Mouse (Mus musculus) stomach, embryonic 16.5 days (tissue): ENCODE data around the gene Zbtb16. TPM values are rescaled to one million over a fixed set of nuclear protein-coding genes. Genes with fewer than 3 reads are reported as not detected.

ENCODE experiments used
- ATAC-seq: fragments of 200-750 bp; cut with Nextera tagmentation; 2 replicates; pipeline ENCODE4 v1.8.0; 2017; ENCODE audit warnings: moderate number of reproducible peaks, moderate TSS enrichment; ENCODE audit not compliant: insufficient read depth, low FRiP score
- H3K27ac ChIP-seq: fragments of 300-500 bp; sonication (generic); 2 replicates; pipeline ENCODE4 v1.5.1; 2014; ENCODE audit warnings: low read length
- H3K27me3 ChIP-seq: fragments of 300-500 bp; sonication (generic); 2 replicates; pipeline ENCODE4 v1.6.1; 2014; ENCODE audit warnings: low read length, control low read depth, mixed read lengths; ENCODE audit not compliant: control insufficient read depth, insufficient read depth
- H3K36me3 ChIP-seq: fragments of 300-500 bp; sonication (generic); 2 replicates; pipeline ENCODE4 v1.6.1; 2014; ENCODE audit warnings: low read length; ENCODE audit not compliant: control insufficient read depth, insufficient read depth
- H3K4me1 ChIP-seq: fragments of 300-500 bp; sonication (generic); 2 replicates; pipeline ENCODE4 v1.6.1; 2014; ENCODE audit warnings: low read length, control low read depth, mixed read lengths; ENCODE audit not compliant: control insufficient read depth, insufficient read depth
- H3K4me2 ChIP-seq: fragments of 300-500 bp; sonication (generic); 2 replicates; pipeline ENCODE4 v1.6.1; 2014; ENCODE audit warnings: low read depth, low read length, mixed read lengths
- H3K4me3 ChIP-seq: fragments of 300-500 bp; sonication (generic); replicated peaks from 2 replicates; pipeline ENCODE4 v1.5.1; 2014; ENCODE audit warnings: mild to moderate bottlenecking, low read length
- H3K9ac ChIP-seq: fragments of 300-500 bp; sonication (generic); 2 replicates; pipeline ENCODE4 v1.6.1; 2014; ENCODE audit warnings: low read length
- H3K9me3 ChIP-seq: fragments of 300-500 bp; sonication (generic); replicated peaks from 2 replicates; pipeline ENCODE4 v1.6.1; 2016; ENCODE audit warnings: low read length, control low read depth; ENCODE audit not compliant: control insufficient read depth
- WGBS: fragments of 180-500 bp; shearing (Covaris S2); extraction: QIAGEN DNeasy Blood & Tissue Kit; methylation state at CpG from one replicate; pipeline ENCODE4 v1.1.7; 2014; 5-methylcytosine and 5-hydroxymethylcytosine counted together
- polyA plus RNA-seq: library from polyadenylated mRNA; unstranded; fragments of >200 nt; fragmentation: Nextera tagmentation; extraction: Ambion mirVana; gene quantifications from 2 replicates; pipeline ENCODE4 v1.2.1, GENCODE M21; 2015

Zbtb16 gene
- polyA plus RNA-seq, 1 experiment from 2014 or later, result 5.1 TPM

DNA sequence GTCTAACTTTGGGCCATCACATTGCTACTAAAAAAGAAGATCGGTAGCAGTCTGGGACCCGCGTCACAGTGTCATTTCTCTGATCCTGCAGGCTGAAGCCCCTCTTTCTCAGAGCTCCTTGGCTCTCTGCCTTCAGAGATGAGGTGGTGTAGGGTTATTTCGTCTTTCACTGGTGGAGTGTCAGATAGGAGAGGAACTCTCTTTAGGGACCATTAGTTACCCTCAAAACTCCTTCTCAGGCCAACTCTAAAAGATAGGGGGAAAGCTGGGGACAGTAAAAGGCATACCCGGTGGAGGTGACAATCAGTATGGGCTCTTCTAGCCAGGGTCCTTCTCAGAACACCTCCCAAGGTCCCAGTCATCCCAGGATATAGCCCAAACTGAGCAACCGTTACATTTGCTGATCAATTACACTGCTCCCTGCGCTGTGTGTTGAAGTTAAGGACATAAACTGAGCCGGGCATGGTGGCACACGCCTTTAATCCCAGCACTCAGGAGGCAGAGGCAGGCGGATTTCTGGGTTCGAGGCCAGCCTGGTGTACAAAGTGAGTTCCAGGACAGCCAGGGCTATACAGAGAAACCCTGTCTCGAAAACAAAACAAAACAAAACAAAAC, 21.0 kb downstream of the Zbtb16 start:
- 82% methylated on average over 12 of the region's 12 CpGs for WGBS
- no peak overlapping the region for H3K9ac ChIP-seq
- H3K27ac ChIP-seq, result no peak overlapping the region
- H3K4me2 ChIP-seq, result no peak overlapping the region
- no peaks in the 10 kb centered on the region for H3K36me3 ChIP-seq
- no peaks in the 10 kb centered on the region for H3K27me3 ChIP-seq
- no peaks in the 10 kb centered on the region for H3K9me3 ChIP-seq
- ATAC-seq, result no peak
- H3K4me1 ChIP-seq, result peaks cover 9% of the 10 kb centered on the region; the same call in 1 of the 2 replicates
- H3K4me3 ChIP-seq, result no peak overlapping the region

DNA sequence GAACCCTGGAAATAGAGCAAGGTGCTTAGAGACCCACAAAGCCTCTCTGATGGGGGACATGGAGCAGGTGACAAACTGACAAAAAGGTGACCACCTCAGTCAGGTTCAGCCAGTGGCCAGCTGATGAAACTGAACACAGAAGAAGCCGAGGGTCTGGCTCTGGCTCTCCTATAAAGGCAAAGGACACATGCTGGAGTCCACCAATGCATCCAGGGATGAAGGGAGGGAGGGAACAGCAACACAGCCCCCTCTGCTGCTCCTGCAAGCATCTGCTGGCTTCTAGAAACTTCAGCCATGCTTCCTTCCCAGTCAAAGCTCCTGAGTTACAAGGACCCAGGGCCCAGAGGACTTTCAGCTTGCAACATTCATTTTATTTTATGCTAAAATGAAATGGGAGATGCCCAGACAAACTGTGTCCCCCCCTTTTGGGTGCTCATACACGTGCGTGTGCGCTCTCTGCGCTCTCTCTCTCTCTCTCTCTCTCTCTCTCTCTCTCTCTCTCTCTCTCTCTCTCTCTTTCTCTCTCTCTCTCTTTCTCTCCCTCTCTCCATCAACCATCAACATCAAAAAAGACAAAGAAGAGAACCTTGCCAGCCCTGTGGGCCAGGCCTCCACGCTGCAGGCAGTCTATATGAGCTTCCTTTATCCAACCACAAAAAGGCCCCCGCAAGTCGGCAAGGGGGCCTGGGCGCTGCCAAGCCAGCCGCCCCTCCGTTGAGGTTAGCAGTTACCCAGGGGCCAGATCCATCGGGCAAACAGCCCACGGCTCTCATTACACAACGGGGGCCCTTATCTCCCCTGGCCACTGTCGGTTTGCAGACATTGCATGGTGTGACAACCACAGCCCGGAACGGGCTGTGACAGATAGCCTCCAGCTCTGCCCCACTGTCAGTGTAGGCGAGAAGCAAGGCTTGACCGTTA, 21.8 kb downstream of the Zbtb16 start:
- H3K9me3 ChIP-seq, result no peaks in the 10 kb centered on the region
- no peak overlapping the region for H3K27ac ChIP-seq
- H3K4me3 ChIP-seq, result no peak overlapping the region
- no peak overlapping the region for H3K9ac ChIP-seq
- no peaks in the 10 kb centered on the region for H3K27me3 ChIP-seq
- peaks cover 9% of the 10 kb centered on the region; the same call in 1 of the 2 replicates for H3K4me1 ChIP-seq
- ATAC-seq, result no peak
- 48% methylated on average over 19 of the region's 19 CpGs for WGBS
- no peak overlapping the region for H3K4me2 ChIP-seq
- no peaks in the 10 kb centered on the region for H3K36me3 ChIP-seq

DNA sequence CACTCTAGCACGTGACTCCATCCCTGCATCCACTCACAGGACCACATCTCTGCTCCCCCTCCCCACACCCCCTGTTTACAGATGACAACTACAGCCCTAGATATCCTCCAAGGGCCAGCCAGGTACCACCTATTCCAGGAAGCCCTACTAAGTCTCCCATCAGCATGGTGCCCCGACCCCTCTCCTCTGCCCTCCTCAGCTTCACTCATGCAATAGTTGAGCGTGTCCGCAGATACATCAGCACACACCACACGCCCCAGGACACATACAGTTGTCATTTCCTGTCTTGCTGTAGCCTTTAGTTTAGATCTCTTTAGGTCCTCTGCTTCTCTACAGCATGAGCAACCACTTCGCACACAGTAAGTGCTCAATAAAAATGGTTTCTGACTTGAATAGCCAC, 23.7 kb downstream of the Zbtb16 start:
- 92% methylated on average over 6 of the region's 6 CpGs for WGBS
- H3K27me3 ChIP-seq, result no peaks in the 10 kb centered on the region
- H3K9me3 ChIP-seq, result no peaks in the 10 kb centered on the region
- H3K4me2 ChIP-seq, result no peak overlapping the region
- no peak overlapping the region for H3K4me3 ChIP-seq
- no peak overlapping the region for H3K9ac ChIP-seq
- H3K27ac ChIP-seq, result no peak overlapping the region
- ATAC-seq, result no peak
- no peaks in the 10 kb centered on the region for H3K36me3 ChIP-seq
- H3K4me1 ChIP-seq, result peaks cover 7% of the 10 kb centered on the region; the same call in 1 of the 2 replicates

DNA sequence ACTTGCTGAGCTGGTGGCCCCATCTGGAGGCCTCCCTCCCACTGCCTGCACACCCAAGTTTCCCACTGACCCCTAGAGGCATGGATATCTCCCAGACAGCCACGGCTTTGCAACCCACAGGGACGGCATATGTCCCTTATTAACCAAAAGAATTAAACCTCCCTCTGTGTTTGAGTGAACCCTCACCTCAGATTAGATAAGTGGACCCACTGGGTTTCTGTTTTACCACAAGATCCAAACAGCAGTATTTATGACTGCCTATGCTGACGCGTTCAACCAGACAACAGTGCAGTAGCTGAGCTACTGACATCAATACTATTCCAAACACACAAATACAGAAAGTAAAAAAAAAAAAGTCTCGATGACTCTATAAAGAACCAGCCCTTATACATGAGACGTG, 29.4 kb downstream of the Zbtb16 start:
- 0 out of 2 replicates have a peak, but pooled peaks cover 5% of the 10 kb centered on the region for H3K4me1 ChIP-seq
- H3K9me3 ChIP-seq, result no peaks in the 10 kb centered on the region
- no peak overlapping the region for H3K4me2 ChIP-seq
- H3K9ac ChIP-seq, result no peak overlapping the region
- WGBS, result 50% methylated on average over 6 of the region's 6 CpGs
- no peaks in the 10 kb centered on the region for H3K36me3 ChIP-seq
- H3K27me3 ChIP-seq, result no peaks in the 10 kb centered on the region
- no peak for ATAC-seq
- H3K4me3 ChIP-seq, result no peak overlapping the region
- no peak overlapping the region for H3K27ac ChIP-seq

DNA sequence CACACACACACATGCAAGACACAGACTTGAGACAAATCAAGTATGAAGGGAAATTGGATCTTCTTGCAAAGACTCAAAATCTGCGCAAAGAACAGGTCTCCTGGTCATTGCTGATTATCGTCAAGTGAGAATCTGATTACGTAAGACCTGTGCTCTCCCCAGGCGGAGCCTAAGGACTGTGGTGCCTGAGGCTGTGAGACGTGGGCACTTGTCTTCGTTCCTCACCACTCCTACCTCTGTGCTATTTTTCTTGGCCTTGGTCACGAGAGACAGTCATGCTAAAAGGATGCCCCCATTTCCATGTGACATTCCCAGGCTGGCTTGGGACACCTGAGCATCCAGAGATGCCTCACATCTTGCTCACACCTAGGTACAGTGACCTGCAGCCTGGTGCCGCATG, 30.2 kb downstream of the Zbtb16 start:
- WGBS, result 82% methylated on average over 8 of the region's 8 CpGs

DNA sequence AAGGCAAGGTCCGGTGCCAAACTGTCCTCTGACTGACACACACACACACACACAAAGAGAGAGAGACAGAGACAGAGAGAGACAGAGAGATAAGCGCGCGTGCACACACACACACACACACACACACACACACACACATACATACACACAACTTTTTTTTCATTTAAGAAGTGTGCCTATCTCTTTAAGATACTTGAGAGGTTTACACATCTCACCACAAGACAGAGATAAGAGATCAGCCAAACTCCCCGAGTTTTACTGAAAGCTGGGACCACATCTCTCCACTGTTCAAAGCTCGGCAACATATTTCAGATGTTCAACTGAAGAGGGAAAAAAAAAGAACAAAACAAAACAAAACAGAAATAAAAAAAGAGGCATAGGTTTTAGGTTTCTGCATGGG, 31.5 kb downstream of the Zbtb16 start:
- no peak for ATAC-seq
- Histone ChIP-seq H3K9me3 (no peaks in the 10 kb centered on the region), H3K4me3 (no peak overlapping the region), H3K4me2 (no peak overlapping the region), H3K9ac (no peak overlapping the region), H3K4me1 (0 out of 2 replicates have a peak, but pooled peaks cover 9% of the 10 kb centered on the region), H3K36me3 (no peaks in the 10 kb centered on the region), H3K27me3 (no peaks in the 10 kb centered on the region), H3K27ac (no peak overlapping the region)
- WGBS, result 58% methylated on average over 6 of the region's 6 CpGs

More for the DNA sequence above, 30.2 kb downstream of the Zbtb16 start:
- ATAC-seq, result no peak
- H3K4me2 ChIP-seq, result no peak overlapping the region
- H3K27me3 ChIP-seq, result no peaks in the 10 kb centered on the region
- 0 out of 2 replicates have a peak, but pooled peaks cover 7% of the 10 kb centered on the region for H3K4me1 ChIP-seq
- no peaks in the 10 kb centered on the region for H3K9me3 ChIP-seq
- H3K36me3 ChIP-seq, result no peaks in the 10 kb centered on the region
- H3K4me3 ChIP-seq, result no peak overlapping the region
- no peak overlapping the region for H3K27ac ChIP-seq
- H3K9ac ChIP-seq, result no peak overlapping the region

DNA sequence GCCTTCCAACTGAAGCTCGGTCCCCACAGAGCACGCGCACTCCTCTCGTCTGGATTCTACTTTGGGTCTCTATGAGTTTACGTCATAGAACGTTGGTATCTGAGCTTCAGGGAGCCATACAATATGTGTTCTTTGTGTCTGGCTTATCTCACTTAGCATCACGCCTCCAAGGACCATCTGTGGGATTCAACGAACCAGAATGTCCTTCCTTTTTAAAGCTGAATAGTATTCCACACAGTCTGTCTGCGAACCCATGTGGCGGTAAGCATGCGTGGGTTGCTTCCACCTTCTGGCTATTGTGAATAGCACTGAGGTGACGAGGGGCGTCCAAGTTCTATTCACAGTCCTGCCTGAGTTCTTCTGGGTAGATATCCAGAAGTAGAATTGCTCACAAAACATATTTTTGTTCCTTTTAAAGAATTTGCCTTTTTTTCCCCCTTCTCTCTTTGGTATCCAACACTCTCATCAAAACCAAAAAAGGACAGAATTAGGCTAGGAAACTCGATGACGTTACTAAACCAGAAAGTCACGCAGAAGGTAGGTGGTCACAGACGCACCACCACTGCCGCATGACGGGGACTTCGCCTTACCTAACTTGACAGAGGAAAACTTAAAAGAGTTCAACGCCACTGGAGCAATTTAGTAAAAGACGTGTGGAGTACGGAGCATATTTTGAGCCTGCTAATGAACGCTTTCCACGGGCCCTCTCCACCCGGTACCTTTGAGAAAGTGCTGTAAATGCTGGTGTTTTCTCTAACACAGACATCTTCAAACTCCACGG, 32.4 kb downstream of the Zbtb16 start:
- no peak overlapping the region for H3K9ac ChIP-seq
- 91% methylated on average over 27 of the region's 27 CpGs for WGBS
- H3K27ac ChIP-seq, result no peak overlapping the region
- no peak overlapping the region for H3K4me3 ChIP-seq
- H3K9me3 ChIP-seq, result no peaks in the 10 kb centered on the region
- 0 out of 2 replicates have a peak, but pooled peaks cover 9% of the 10 kb centered on the region for H3K4me1 ChIP-seq
- no peaks in the 10 kb centered on the region for H3K36me3 ChIP-seq
- no peaks in the 10 kb centered on the region for H3K27me3 ChIP-seq
- ATAC-seq, result no peak
- no peak overlapping the region for H3K4me2 ChIP-seq

DNA sequence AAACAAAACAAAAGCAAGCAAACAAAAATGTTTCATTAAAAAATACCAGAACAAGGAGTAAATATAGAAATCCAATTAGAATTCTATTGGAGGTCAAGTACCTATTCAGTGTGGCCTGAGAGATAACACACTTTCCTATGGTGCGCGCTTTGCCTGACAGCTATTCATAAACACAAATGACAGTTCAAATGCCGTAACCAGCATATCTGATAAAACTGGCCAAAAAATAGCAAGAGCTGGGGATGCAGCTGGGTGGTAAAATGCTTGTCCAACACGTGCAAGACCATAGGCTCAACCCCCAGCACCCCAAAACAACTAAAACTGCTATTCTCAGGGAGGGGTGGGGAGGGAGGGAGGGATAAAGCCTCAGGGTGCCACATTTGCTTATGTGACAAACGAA, 33.6 kb downstream of the Zbtb16 start:
- Histone ChIP-seq H3K4me1 (0 out of 2 replicates have a peak, but pooled peaks cover 9% of the 10 kb centered on the region), H3K9me3 (no peaks in the 10 kb centered on the region), H3K9ac (no peak overlapping the region), H3K4me2 (no peak overlapping the region), H3K36me3 (no peaks in the 10 kb centered on the region), H3K27ac (no peak overlapping the region), H3K27me3 (no peaks in the 10 kb centered on the region), H3K4me3 (no peak overlapping the region)
- ATAC-seq, result no peak
- 51% methylated on average over 5 of the region's 5 CpGs for WGBS
